Mouse (Mus musculus): Measurements from ENCODE around the gene Zfp235. TPM values are rescaled to one million over a fixed set of nuclear protein-coding genes. Genes with fewer than 3 reads are reported as not detected.

Zfp235 gene
- 10 to 100 TPM; 21.1 to 21.8 TPM for total RNA-seq (2021)
- long read RNA-seq, experiment 1, transcript Zfp235-201 (4 exons, 3,373 nt): major isoform, 15 of 18 reads
- long read RNA-seq, experiment 1, partial matches to known transcripts: 1 of 18 reads
- long read RNA-seq, experiment 1, other reads (novel, unspliced or antisense): 2 of 18 reads
- long read RNA-seq, experiment 2, transcript Zfp235-201 (4 exons, 3,373 nt): major isoform, 19 of 27 reads
- long read RNA-seq, experiment 2, partial matches to known transcripts: 4 of 27 reads
- long read RNA-seq, experiment 2, other reads (novel, unspliced or antisense): 2 of 27 reads

DNA sequence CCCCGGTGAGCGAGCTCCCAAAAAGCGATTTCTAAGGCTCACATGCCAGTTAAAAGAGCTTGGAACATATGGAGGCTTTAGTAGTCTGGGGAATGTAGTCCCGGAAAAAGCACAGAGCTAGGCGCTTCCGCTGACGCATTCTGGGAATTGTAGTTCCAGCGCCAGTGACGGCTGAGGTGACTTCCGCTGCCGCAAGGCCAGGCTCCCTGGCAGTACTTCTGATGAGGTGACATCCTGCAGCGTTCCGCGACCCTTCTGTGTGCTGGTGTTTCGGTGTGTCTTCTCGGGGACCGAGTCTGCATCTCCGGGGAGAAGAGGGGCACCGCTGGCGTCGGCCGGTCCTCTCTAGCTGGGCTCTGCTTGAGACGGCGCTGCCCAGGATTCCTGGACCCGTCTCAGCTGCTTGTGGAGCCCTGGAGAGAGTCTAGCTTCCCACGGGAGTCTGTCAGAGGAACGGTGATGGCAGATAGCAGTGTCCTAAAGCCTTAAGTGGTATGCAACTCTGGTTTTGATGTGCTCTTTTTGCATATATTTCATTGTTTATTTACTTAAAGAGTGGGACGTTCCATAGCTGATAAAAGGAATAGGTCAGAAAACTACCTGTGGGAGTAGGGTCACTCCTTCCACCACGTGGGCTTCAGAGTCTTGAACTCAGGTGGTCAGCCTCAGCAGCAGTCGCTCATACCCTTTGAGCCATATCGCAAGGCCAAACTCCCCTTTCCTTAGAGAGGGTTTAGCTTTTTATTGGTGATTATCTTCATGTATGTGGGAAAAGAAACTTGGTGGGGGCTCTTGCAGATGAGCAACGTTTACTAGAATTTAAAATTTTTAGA lies at the start of gene Zfp235:
TSS of gene Zfp235 (plus strand) at position 174 of the 833 bp plus-strand sequence.
- Histone ChIP-seq H3K27ac (peak within 1 kb of the TSS; percentile 89), H3K4me3 (peak within 1 kb of the TSS; percentile 83)
- peak; percentile 89 to 93 for DNase-seq (ENCODE audit: low spot score in 2 of 2)
- TF ChIP-seq CTCF (conservative IDR thresholded peaks at IDR 0.05): no peak

GRCm38 (mm10) chr7:24086871-24087270 lies 47.1 kb upstream of the Zfp235 start:
- TF ChIP-seq CTCF (conservative IDR thresholded peaks at IDR 0.05): no peak
- no peak overlapping the region for H3K4me3 ChIP-seq
- H3K27ac ChIP-seq: no peak overlapping the region
- no peak for DNase-seq (ENCODE audit: low spot score in 2 of 2)

DNA sequence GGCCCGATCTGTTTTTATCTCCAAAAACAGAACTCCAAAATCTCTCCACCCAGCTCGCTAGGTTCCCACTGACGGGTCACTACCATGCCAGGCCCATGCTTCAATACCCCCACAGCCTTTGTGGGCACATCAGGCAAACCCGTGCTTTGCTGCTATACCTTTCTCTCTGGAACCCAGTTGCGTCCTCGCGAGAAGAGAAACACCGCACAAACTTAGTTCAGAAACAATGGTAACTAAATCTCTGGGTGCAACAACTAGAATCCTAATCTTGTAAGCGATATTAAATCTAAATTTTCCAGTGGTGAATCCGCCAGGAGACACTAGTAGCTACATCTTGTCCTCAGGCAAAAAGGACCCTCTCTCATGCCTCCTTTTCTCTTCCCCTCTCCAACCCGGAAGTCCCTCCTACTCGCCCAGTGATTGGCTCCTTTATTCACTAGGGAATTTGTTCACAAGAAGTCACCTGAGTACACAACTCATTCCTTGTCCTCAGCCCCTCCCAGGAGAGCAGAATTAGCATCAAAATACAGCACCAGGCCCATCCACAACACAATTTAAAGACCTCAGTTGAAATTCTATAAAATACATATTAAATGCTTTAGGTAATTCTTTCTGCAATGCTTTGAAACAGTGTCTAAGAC lies 46.4 kb upstream of the Zfp235 start:
- Histone ChIP-seq H3K4me3 (no peak overlapping the region), H3K27ac (no peak overlapping the region)
- no peak for DNase-seq (ENCODE audit: low spot score in 2 of 2)
- TF ChIP-seq CTCF (conservative IDR thresholded peaks at IDR 0.05): no peak

GRCm38 (mm10) chr7:24104403-24104802 lies 29.6 kb upstream of the Zfp235 start:
- no peak overlapping the region for H3K27ac ChIP-seq
- no peak overlapping the region for H3K4me3 ChIP-seq
- no peak for TF ChIP-seq CTCF (conservative IDR thresholded peaks at IDR 0.05)
- DNase-seq (ENCODE audit: low spot score in 2 of 2): no peak

- H3K4me3 ChIP-seq: no peak overlapping the region
- no peak for DNase-seq (ENCODE audit: low spot score in 2 of 2)
- TF ChIP-seq CTCF (conservative IDR thresholded peaks at IDR 0.05): no peak
These were observed 28.7 kb upstream of the Zfp235 start for GRCm38 (mm10) chr7:24105144-24105703.

DNA sequence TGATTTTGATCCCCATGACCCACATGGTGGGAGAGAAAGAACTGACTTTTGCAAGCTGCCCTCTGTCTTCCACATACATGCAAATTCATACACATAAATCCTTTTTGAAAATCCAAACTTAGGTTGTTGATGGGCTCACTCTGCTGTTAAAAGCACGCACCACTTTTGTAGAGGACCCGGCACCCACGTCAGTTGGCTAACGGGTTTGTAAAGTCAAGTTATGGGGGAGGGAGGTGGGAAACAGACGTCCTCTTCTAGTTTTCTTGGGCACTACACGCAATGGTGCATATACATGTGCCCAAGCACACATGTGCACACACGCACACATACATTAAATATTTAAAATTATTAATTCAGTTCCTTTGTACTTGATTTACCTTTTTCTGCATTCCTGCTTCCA lies 23.1 kb upstream of the Zfp235 start:
- no peak for DNase-seq (ENCODE audit: low spot score in 2 of 2)
- no peak overlapping the region for H3K4me3 ChIP-seq
- no peak for TF ChIP-seq CTCF (conservative IDR thresholded peaks at IDR 0.05)
- H3K27ac ChIP-seq: no peak overlapping the region

More at GRCm38 (mm10) chr7:24105144-24105703, 28.7 kb upstream of the Zfp235 start:
- H3K27ac ChIP-seq: no peak overlapping the region

- TF ChIP-seq CTCF (conservative IDR thresholded peaks at IDR 0.05): no peak
- H3K27ac ChIP-seq: peak overlapping the region; percentile 89
- peak overlapping the region; percentile 84 for H3K4me3 ChIP-seq
- no peak for DNase-seq (ENCODE audit: low spot score in 2 of 2)
These were observed 22.2 kb upstream of the Zfp235 start for GRCm38 (mm10) chr7:24111772-24112155.

DNA sequence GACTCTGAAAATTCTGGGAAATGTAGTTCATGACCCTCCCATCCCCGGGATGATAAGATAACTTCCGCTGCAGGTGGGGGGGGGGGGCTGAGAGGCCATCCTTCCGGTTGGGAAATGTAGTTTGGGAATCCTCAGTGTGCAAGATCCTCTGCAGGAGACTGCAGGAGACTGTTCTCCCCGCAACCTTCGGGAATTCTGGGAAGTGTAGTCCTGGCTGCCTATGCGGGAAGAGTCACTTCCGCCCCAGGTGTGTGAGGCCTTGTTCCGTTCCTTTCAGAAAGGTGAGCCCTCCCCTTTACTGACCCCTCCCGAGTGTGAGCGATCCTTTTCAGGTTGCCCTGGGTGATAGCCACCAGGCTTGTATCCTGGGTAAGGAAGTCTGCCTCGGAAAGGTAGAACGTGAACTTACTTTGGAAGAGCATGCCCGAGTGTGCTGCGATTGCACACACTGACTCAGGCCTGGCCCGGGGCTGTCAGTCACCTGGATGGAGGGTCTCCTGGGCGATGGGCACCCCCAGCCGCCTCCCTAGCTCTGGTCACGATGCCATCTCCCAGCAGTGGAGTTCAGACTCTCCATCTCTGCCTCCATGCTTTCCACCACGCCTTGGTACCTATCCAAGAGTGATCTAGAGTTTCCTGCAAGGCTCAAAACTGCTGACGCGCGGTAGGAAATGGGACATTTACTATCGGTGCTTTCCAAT lies 21.7 kb upstream of the Zfp235 start, which contains the start of gene Zfp112:
TSS of gene Zfp112 (plus strand) at position 159 of the 701 bp plus-strand sequence.
- DNase-seq (ENCODE audit: low spot score in 2 of 2): peak; percentile 80 to 90
- peak within 1 kb of the TSS; percentile 89 for H3K27ac ChIP-seq
- H3K4me3 ChIP-seq: peak within 1 kb of the TSS; percentile 84
- no peak for TF ChIP-seq CTCF (conservative IDR thresholded peaks at IDR 0.05)

DNA sequence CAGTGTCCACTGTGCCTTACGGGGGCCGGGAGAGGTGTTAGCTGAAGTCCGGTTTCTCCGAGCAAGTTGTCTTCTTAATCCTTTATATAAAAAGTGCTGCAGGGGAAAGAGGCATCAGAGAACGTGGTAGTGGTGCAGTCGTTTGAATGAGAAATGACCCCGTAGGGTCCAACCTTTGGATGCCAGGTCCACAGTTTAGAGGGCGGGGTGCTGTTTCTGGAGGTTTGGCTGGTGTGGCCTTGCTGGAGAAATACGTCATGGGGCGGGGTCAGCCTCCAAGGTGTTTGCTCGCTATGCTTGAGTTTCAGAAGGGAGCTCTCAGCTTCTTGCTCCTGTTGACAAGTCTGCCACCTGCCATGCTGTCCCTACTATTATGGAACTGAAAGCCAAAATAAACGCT lies 21.0 kb upstream of the Zfp235 start:
- Histone ChIP-seq H3K4me3 (peak overlapping the region; percentile 84), H3K27ac (peak overlapping the region; percentile 89)
- DNase-seq (ENCODE audit: low spot score in 2 of 2): peak in 1 of 2 experiments; percentile 20
- TF ChIP-seq CTCF (conservative IDR thresholded peaks at IDR 0.05): no peak

- Histone ChIP-seq H3K27ac (no peak overlapping the region), H3K4me3 (no peak overlapping the region)
- no peak for DNase-seq (ENCODE audit: low spot score in 2 of 2)
- no peak for TF ChIP-seq CTCF (conservative IDR thresholded peaks at IDR 0.05)
These were observed 17.3 kb upstream of the Zfp235 start for GRCm38 (mm10) chr7:24116655-24117054.

DNA sequence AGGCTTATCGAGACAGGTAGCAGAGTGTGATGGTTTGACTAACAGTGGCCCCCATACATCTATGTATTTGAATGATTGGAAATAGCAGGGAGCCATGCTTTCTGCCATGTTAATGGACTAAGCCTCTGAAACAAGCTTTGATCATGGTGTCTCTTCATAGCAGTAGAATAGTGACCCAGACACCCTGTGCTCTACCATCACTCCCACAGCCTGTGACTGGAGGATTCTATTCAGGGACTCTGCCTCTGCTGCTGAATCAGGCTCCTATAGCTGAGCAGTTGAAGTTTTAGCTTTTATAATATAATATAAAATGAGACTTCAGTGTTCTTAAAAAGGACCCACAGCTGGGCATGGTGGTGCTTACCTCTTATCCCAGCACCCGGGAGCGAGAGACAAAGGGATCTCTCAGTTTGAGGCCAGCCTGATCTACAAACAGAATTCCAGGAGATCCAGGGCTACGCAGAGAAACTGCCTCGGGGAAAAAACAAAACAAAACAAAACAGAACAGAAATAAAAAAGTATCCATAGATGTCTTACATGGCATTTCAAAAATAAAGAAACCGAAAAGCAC lies 459 bp upstream of the Zfp235 start:
- Histone ChIP-seq H3K27ac (peak overlapping the region; percentile 89), H3K4me3 (peak overlapping the region; percentile 83)
- no peak for TF ChIP-seq CTCF (conservative IDR thresholded peaks at IDR 0.05)
- DNase-seq (ENCODE audit: low spot score in 2 of 2): no peak

- DNase-seq (ENCODE audit: low spot score in 2 of 2): no peak
- TF ChIP-seq CTCF (conservative IDR thresholded peaks at IDR 0.05): no peak
- Histone ChIP-seq H3K4me3 (no peak overlapping the region), H3K27ac (no peak overlapping the region)
These were observed 8.6 kb downstream of the Zfp235 start for GRCm38 (mm10) chr7:24142566-24142965.
